Mouse (Mus musculus): ENCODE results near the gene Galntl6.

Gene Galntl6

GRCm38 (mm10) chr8:57843461-57843860, 1069.0 kb downstream of the Galntl6 start:
- no peak for DNase-seq (ENCODE audit: low spot score in 2 of 2)

GRCm38 (mm10) chr8:57842462-57843391, 1069.7 kb downstream of the Galntl6 start:
- no peak for DNase-seq (ENCODE audit: low spot score in 2 of 2)

- no peak for DNase-seq (ENCODE audit: low spot score in 2 of 2)
These were observed 1071.0 kb downstream of the Galntl6 start for GRCm38 (mm10) chr8:57841446-57841845.

- no peak for DNase-seq (ENCODE audit: low spot score in 2 of 2)
These were observed 1075.1 kb downstream of the Galntl6 start for GRCm38 (mm10) chr8:57837384-57837783.

- no peak for DNase-seq (ENCODE audit: low spot score in 2 of 2)
These were observed 1075.5 kb downstream of the Galntl6 start for GRCm38 (mm10) chr8:57836981-57837380.

GRCm38 (mm10) chr8:57836201-57836883, 1076.1 kb downstream of the Galntl6 start:
- no peak for DNase-seq (ENCODE audit: low spot score in 2 of 2)

GRCm38 (mm10) chr8:57823151-57823550, 1089.3 kb downstream of the Galntl6 start:
- DNase-seq (ENCODE audit: low spot score in 2 of 2) = no peak

- DNase-seq (ENCODE audit: low spot score in 2 of 2) = no peak
These were observed 1096.4 kb downstream of the Galntl6 start for GRCm38 (mm10) chr8:57816034-57816433.

GRCm38 (mm10) chr8:57807060-57807459, 1105.4 kb downstream of the Galntl6 start:
- no peak for DNase-seq (ENCODE audit: low spot score in 2 of 2)

- no peak for DNase-seq (ENCODE audit: low spot score in 2 of 2)
These were observed 1107.3 kb downstream of the Galntl6 start for GRCm38 (mm10) chr8:57805094-57805493.

- DNase-seq (ENCODE audit: low spot score in 2 of 2) = no peak
These were observed 1108.6 kb downstream of the Galntl6 start for GRCm38 (mm10) chr8:57803821-57804220.

GRCm38 (mm10) chr8:57801197-57801596, 1111.2 kb downstream of the Galntl6 start:
- no peak for DNase-seq (ENCODE audit: low spot score in 2 of 2)

GRCm38 (mm10) chr8:57800327-57800726, 1112.1 kb downstream of the Galntl6 start:
- no peak for DNase-seq (ENCODE audit: low spot score in 2 of 2)

GRCm38 (mm10) chr8:57799797-57800204, 1112.6 kb downstream of the Galntl6 start:
- DNase-seq (ENCODE audit: low spot score in 2 of 2) = no peak

- DNase-seq (ENCODE audit: low spot score in 2 of 2) = no peak
These were observed 1119.0 kb downstream of the Galntl6 start for GRCm38 (mm10) chr8:57793455-57793854.

GRCm38 (mm10) chr8:57792246-57792645, 1120.2 kb downstream of the Galntl6 start:
- no peak for DNase-seq (ENCODE audit: low spot score in 2 of 2)

- DNase-seq (ENCODE audit: low spot score in 2 of 2) = no peak
These were observed 1121.1 kb downstream of the Galntl6 start for GRCm38 (mm10) chr8:57791309-57791721.

- DNase-seq (ENCODE audit: low spot score in 2 of 2) = no peak
These were observed 1132.9 kb downstream of the Galntl6 start for GRCm38 (mm10) chr8:57779551-57779950.

- no peak for DNase-seq (ENCODE audit: low spot score in 2 of 2)
These were observed 1134.3 kb downstream of the Galntl6 start for GRCm38 (mm10) chr8:57777988-57778721.

- DNase-seq (ENCODE audit: low spot score in 2 of 2) = no peak
These were observed 1135.7 kb downstream of the Galntl6 start for GRCm38 (mm10) chr8:57776723-57777122.

- DNase-seq (ENCODE audit: low spot score in 2 of 2) = no peak
These were observed 1139.6 kb downstream of the Galntl6 start for GRCm38 (mm10) chr8:57772732-57773265.

GRCm38 (mm10) chr8:57767541-57767940, 1144.9 kb downstream of the Galntl6 start:
- DNase-seq (ENCODE audit: low spot score in 2 of 2) = no peak

Data from urinary bladder, postnatal 4 days (tissue).